Mouse (Mus musculus) kidney, adult 2 months (tissue): ENCODE measurements around the gene Nbl1.

Source experiments
- CTCF ChIP-seq: fragments of 200-500 bp; conservative IDR thresholded peaks from 2 replicates; pipeline ENCODE4 v1.5.1; 2011; ENCODE audit warnings: low read depth, mild to moderate bottlenecking, control low read depth, low read length, moderate library complexity, mixed read lengths; ENCODE audit not compliant: insufficient read depth, insufficient read length
- POLR2A ChIP-seq: fragments of 200-500 bp; IDR thresholded peaks from one replicate; pipeline ENCODE4 v1.6.1; 2011; ENCODE audit warnings: low read depth, low read length, control low read depth

GRCm38 (mm10) chr4:139122557-139122956 is 29.8 kb upstream of the Nbl1 start:
- no peak for TF ChIP-seq CTCF
- no peak for TF ChIP-seq POLR2A
